Mouse (Mus musculus) stomach, embryonic 16.5 days (tissue): Measurements from ENCODE around the gene Dis3. TPM values are rescaled to one million over a fixed set of nuclear protein-coding genes. Genes with fewer than 3 reads are reported as not detected.

ENCODE experiments used
- ATAC-seq: fragments of 200-750 bp; cut with Nextera tagmentation; 2 replicates; pipeline ENCODE4 v1.8.0; 2017; ENCODE audit warnings: moderate number of reproducible peaks, moderate TSS enrichment; ENCODE audit not compliant: insufficient read depth, low FRiP score
- H3K27ac ChIP-seq: fragments of 300-500 bp; sonication (generic); 2 replicates; pipeline ENCODE4 v1.5.1; 2014; ENCODE audit warnings: low read length
- H3K27me3 ChIP-seq: fragments of 300-500 bp; sonication (generic); 2 replicates; pipeline ENCODE4 v1.6.1; 2014; ENCODE audit warnings: low read length, control low read depth, mixed read lengths; ENCODE audit not compliant: control insufficient read depth, insufficient read depth
- H3K36me3 ChIP-seq: fragments of 300-500 bp; sonication (generic); 2 replicates; pipeline ENCODE4 v1.6.1; 2014; ENCODE audit warnings: low read length; ENCODE audit not compliant: control insufficient read depth, insufficient read depth
- H3K4me1 ChIP-seq: fragments of 300-500 bp; sonication (generic); 2 replicates; pipeline ENCODE4 v1.6.1; 2014; ENCODE audit warnings: low read length, control low read depth, mixed read lengths; ENCODE audit not compliant: control insufficient read depth, insufficient read depth
- H3K4me2 ChIP-seq: fragments of 300-500 bp; sonication (generic); 2 replicates; pipeline ENCODE4 v1.6.1; 2014; ENCODE audit warnings: low read depth, low read length, mixed read lengths
- H3K4me3 ChIP-seq: fragments of 300-500 bp; sonication (generic); replicated peaks from 2 replicates; pipeline ENCODE4 v1.5.1; 2014; ENCODE audit warnings: mild to moderate bottlenecking, low read length
- H3K9ac ChIP-seq: fragments of 300-500 bp; sonication (generic); 2 replicates; pipeline ENCODE4 v1.6.1; 2014; ENCODE audit warnings: low read length
- H3K9me3 ChIP-seq: fragments of 300-500 bp; sonication (generic); replicated peaks from 2 replicates; pipeline ENCODE4 v1.6.1; 2016; ENCODE audit warnings: low read length, control low read depth; ENCODE audit not compliant: control insufficient read depth
- WGBS: fragments of 180-500 bp; shearing (Covaris S2); extraction: QIAGEN DNeasy Blood & Tissue Kit; methylation state at CpG from one replicate; pipeline ENCODE4 v1.1.7; 2014; 5-methylcytosine and 5-hydroxymethylcytosine counted together
- polyA plus RNA-seq: library from polyadenylated mRNA; unstranded; fragments of >200 nt; fragmentation: Nextera tagmentation; extraction: Ambion mirVana; gene quantifications from 2 replicates; pipeline ENCODE4 v1.2.1, GENCODE M21; 2015

Dis3 gene
- polyA plus RNA-seq, 1 experiment from 2014 or later, result 22.7 TPM

DNA sequence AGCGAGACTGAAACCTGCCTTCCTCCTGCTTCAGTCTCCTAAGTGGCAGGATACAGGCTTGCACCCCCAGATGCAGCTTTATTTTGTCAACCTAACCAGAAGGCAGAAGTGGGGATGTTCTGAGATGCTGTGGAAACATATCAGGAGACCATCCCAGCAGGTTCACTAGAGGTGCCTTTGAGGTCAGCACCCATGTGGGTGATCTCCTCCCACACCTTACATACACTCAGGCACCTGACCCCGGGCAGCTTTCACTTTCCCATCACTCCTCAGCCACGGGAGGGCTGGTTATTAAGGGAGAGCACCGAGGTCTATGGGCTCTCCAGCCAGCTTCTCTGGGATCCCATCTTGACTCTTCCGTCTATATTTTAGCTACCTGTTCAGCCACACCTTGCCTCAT, 67.0 kb downstream of the Dis3 start:
- H3K4me2 ChIP-seq, result no peak overlapping the region
- H3K4me1 ChIP-seq, result no peaks in the 10 kb centered on the region
- H3K27me3 ChIP-seq, result no peaks in the 10 kb centered on the region
- H3K9ac ChIP-seq, result no peak overlapping the region
- no peaks in the 10 kb centered on the region for H3K9me3 ChIP-seq
- 75% methylated on average over 5 of the region's 5 CpGs for WGBS
- no peak for ATAC-seq
- no peak overlapping the region for H3K4me3 ChIP-seq
- H3K27ac ChIP-seq, result no peak overlapping the region
- peaks cover 9% of the 10 kb centered on the region for H3K36me3 ChIP-seq

DNA sequence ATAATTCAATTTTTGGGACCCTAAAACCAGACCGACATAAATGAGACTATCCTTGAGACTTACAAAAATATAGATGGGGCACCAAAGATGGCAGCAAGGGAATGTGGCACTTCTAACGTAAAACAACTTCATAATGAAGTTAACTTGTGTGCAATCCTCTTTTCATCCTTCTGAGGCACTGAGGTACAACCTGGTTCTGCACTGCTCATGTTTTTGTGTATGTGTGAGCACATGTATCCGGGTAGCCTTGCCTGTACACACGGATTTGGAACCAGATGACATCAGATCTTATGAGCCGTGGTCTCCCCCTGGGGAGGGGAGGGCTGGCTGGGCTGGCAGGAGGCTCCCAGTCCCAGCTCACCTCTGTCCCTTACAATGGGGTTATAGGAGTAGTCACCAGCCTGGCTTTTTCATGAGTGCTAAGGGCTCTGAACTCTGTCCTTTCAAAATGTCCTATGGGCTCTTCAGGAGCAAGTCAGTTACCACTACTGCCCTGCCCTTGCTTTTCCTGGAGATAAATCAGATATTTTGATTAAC, 68.2 kb downstream of the Dis3 start:
- no peak overlapping the region for H3K4me3 ChIP-seq
- no peaks in the 10 kb centered on the region for H3K27me3 ChIP-seq
- WGBS, result 92% methylated on average over 5 of the region's 5 CpGs
- ATAC-seq, result no peak
- H3K4me1 ChIP-seq, result no peaks in the 10 kb centered on the region
- peaks cover 9% of the 10 kb centered on the region for H3K36me3 ChIP-seq
- H3K27ac ChIP-seq, result no peak overlapping the region
- no peak overlapping the region for H3K4me2 ChIP-seq
- H3K9ac ChIP-seq, result no peak overlapping the region
- no peaks in the 10 kb centered on the region for H3K9me3 ChIP-seq

DNA sequence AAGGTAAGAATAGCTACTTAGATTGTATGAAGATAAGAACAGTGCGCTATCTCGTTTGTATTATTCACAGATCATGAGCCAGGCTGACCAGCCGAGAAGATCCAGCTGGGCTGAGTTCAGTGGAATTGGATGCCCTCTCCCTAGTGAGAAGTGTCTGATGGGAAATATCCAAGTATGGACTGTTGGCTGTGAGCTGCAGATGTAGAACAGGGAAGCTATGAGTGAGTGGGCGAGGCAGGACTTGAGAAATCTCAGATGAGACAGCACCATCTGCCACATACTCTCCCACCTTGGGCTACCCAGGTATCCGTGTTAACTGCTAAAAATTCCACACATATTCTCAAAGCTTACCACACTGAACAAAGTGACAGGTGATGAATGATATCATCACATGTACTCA, 69.6 kb downstream of the Dis3 start:
- H3K36me3 ChIP-seq, result peaks cover 4% of the 10 kb centered on the region; the same call in 1 of the 2 replicates
- no peak overlapping the region for H3K27ac ChIP-seq
- no peaks in the 10 kb centered on the region for H3K27me3 ChIP-seq
- no peak overlapping the region for H3K9ac ChIP-seq
- 55% methylated on average over 5 of the region's 5 CpGs for WGBS
- H3K4me2 ChIP-seq, result no peak overlapping the region
- H3K4me1 ChIP-seq, result no peaks in the 10 kb centered on the region
- H3K4me3 ChIP-seq, result no peak overlapping the region
- H3K9me3 ChIP-seq, result no peaks in the 10 kb centered on the region
- no peak for ATAC-seq

Other genes starting within 250 kb of the Dis3 start
- 0.79 and 3.1 TPM in 2 replicates for gene Rpl36a-ps1, start 105.5 kb downstream of the Dis3 start, polyA plus RNA-seq
- gene Mzt1, start 53.6 kb downstream of the Dis3 start, polyA plus RNA-seq, result 66.6 and 67.8 TPM in 2 replicates
- gene Bora, start 53.5 kb downstream of the Dis3 start, polyA plus RNA-seq, result 49.5 and 53.5 TPM in 2 replicates
- 13.7 and 14.8 TPM in 2 replicates for gene Pibf1, start 346 bp downstream of the Dis3 start, polyA plus RNA-seq
- gene Klf5, start 198.9 kb upstream of the Dis3 start, polyA plus RNA-seq, result 81.0 and 91.9 TPM in 2 replicates